Mouse (Mus musculus): Measurements from ENCODE around the gene Ccdc149. TPM values are rescaled to one million over a fixed set of nuclear protein-coding genes. Genes with fewer than 3 reads are reported as not detected.

Gene Ccdc149
- polyA plus RNA-seq, 1 experiment: 11.3 TPM

GRCm38 (mm10) chr5:52355612-52356011 is 115.7 kb downstream of the Ccdc149 start:
- DNase-seq (ENCODE audit: low read depth): no peak
- no peak for TF ChIP-seq POLR2A (IDR thresholded peaks at IDR 0.05; ENCODE audit: borderline replicate concordance, extremely low read depth, insufficient read depth, insufficient read length, poor library complexity, severe bottlenecking)
- no peak for TF ChIP-seq CTCF (IDR thresholded peaks at IDR 0.05; ENCODE audit: borderline replicate concordance, extremely low read depth, insufficient read depth, insufficient read length)

DNA sequence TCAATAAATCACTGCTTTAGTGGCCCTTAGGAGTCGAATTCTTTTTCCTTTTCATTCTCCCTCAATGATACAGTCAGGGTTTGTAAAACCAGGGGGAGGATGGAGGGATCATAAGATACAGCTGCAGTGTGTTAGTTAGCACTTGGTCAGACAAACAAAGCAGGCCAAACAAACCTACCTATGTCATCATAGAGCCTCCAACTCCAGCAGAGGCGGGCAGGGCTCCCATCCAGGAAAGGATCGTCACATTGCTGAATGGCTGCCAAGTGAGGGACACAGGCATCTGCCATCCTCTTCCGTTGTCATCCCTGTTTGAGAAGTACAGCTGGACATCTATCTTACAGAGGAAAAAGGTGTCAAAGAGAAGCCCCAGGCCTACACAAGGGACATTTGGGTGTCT is 116.9 kb downstream of the Ccdc149 start:
- no peak for TF ChIP-seq CTCF (IDR thresholded peaks at IDR 0.05; ENCODE audit: borderline replicate concordance, extremely low read depth, insufficient read depth, insufficient read length)
- no peak for TF ChIP-seq POLR2A (IDR thresholded peaks at IDR 0.05; ENCODE audit: borderline replicate concordance, extremely low read depth, insufficient read depth, insufficient read length, poor library complexity, severe bottlenecking)
- DNase-seq (ENCODE audit: low read depth): no peak

DNA sequence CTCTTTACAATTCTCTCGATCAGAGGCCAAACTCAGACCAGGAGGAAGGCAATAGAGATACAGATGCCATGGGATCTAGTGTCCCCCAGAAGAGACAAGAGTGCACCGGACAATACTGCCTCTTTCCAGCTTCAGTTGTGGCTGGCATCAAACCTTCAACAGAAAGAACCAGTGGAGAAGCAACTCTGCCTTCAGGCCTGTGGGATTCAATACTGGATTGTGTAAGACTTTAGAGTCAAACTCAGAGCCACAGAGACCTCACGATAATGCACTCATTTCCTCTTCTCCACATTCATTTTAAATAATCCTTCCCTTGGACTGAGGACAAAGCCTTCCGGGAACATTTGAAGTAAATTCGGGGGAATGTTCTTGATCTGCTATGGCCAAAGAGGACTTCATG is 118.6 kb downstream of the Ccdc149 start:
- TF ChIP-seq POLR2A (IDR thresholded peaks at IDR 0.05; ENCODE audit: borderline replicate concordance, extremely low read depth, insufficient read depth, insufficient read length, poor library complexity, severe bottlenecking) (no peak), CTCF (IDR thresholded peaks at IDR 0.05; ENCODE audit: borderline replicate concordance, extremely low read depth, insufficient read depth, insufficient read length) (no peak)
- no peak for DNase-seq (ENCODE audit: low read depth)

GRCm38 (mm10) chr5:52351561-52351960 is 119.8 kb downstream of the Ccdc149 start:
- TF ChIP-seq POLR2A (IDR thresholded peaks at IDR 0.05; ENCODE audit: borderline replicate concordance, extremely low read depth, insufficient read depth, insufficient read length, poor library complexity, severe bottlenecking): no peak
- TF ChIP-seq CTCF (IDR thresholded peaks at IDR 0.05; ENCODE audit: borderline replicate concordance, extremely low read depth, insufficient read depth, insufficient read length): no peak
- no peak for DNase-seq (ENCODE audit: low read depth)

DNA sequence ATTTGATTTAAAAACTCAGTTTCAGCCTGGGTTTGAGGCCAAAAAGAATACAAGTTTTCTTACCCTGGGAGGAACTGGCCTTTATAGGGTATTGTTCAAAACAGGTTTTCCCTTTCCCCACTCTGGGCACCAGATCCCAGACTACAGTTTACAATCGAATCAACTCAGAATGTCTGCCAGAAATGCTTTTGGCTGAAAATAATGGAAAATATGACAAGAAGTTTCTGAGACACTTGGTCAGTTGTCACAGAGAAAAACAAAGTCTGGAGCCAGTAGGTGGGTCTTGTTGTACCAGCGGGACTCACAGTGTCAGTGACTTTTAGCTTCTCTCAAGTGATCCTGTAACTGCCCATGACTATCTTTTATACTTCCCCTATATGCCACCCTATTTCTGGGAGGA is 120.9 kb downstream of the Ccdc149 start:
- no peak for DNase-seq (ENCODE audit: low read depth)
- TF ChIP-seq CTCF (IDR thresholded peaks at IDR 0.05; ENCODE audit: borderline replicate concordance, extremely low read depth, insufficient read depth, insufficient read length): no peak

- TF ChIP-seq POLR2A (IDR thresholded peaks at IDR 0.05; ENCODE audit: borderline replicate concordance, extremely low read depth, insufficient read depth, insufficient read length, poor library complexity, severe bottlenecking) (no peak), CTCF (IDR thresholded peaks at IDR 0.05; ENCODE audit: borderline replicate concordance, extremely low read depth, insufficient read depth, insufficient read length) (no peak)
- DNase-seq (ENCODE audit: low read depth): no peak
These were observed 124.4 kb downstream of the Ccdc149 start for GRCm38 (mm10) chr5:52346890-52347289.

DNA sequence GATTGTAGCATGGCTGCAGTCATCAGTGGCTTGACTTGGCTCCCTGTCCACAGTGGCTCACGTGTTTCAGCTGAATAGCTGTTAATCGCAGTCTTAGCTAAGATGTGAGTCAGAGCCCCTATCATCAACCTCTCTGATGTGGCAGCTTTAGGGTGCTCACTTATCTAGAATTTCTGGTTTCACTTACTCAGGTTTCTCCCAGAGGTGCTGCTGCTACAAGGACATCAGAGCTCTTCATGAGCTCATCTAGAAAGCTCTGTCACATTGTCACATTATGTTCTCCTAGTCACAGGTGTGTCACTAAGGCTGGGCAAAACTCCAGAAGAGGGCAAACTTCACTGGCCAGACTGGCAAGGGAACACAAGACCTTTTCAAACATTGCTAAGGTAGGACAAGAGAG is 132.2 kb downstream of the Ccdc149 start:
- DNase-seq (ENCODE audit: low read depth): no peak

DNA sequence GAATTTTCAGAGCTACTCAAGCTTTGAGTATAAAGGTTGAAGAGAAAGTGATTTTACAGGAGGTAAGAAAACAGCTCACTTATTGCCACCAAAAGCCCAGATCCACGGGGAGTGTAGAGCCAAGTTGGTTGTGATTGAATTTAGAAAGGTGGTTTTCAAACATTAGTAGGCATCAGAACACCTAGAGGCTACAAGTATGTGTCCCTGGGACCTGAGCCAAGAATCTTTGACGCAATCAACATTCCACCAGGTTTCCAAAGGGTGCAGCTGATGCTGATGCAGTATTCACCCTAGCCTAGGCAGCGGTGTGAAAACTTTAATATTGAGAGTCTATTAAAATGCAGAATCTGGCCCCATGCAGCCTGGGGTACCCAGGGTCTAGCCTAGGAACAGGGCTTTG is 135.7 kb downstream of the Ccdc149 start:
- no peak for DNase-seq (ENCODE audit: low read depth)
- TF ChIP-seq CTCF (IDR thresholded peaks at IDR 0.05; ENCODE audit: borderline replicate concordance, extremely low read depth, insufficient read depth, insufficient read length) (no peak), POLR2A (IDR thresholded peaks at IDR 0.05; ENCODE audit: borderline replicate concordance, extremely low read depth, insufficient read depth, insufficient read length, poor library complexity, severe bottlenecking) (no peak)

More for the DNA sequence above, 132.2 kb downstream of the Ccdc149 start:
- TF ChIP-seq POLR2A (IDR thresholded peaks at IDR 0.05; ENCODE audit: borderline replicate concordance, extremely low read depth, insufficient read depth, insufficient read length, poor library complexity, severe bottlenecking) (no peak), CTCF (IDR thresholded peaks at IDR 0.05; ENCODE audit: borderline replicate concordance, extremely low read depth, insufficient read depth, insufficient read length) (no peak)

GRCm38 (mm10) chr5:52332120-52332519 is 139.2 kb downstream of the Ccdc149 start:
- peak; percentile 61 for DNase-seq (ENCODE audit: low read depth)
- TF ChIP-seq POLR2A (IDR thresholded peaks at IDR 0.05; ENCODE audit: borderline replicate concordance, extremely low read depth, insufficient read depth, insufficient read length, poor library complexity, severe bottlenecking): no peak
- no peak for TF ChIP-seq CTCF (IDR thresholded peaks at IDR 0.05; ENCODE audit: borderline replicate concordance, extremely low read depth, insufficient read depth, insufficient read length)

Other genes starting within 250 kb of the Ccdc149 start
- gene Sod3, start 107.7 kb downstream of the Ccdc149 start, polyA plus RNA-seq (2012; rRNA removed): 0.76 and 1.3 TPM in 2 replicates
- gene Lgi2, start 94.9 kb upstream of the Ccdc149 start, polyA plus RNA-seq (2012; rRNA removed): 3.1 and 8.3 TPM in 2 replicates
- gene Sepsecs, start 198.2 kb upstream of the Ccdc149 start, polyA plus RNA-seq (2012; rRNA removed): 10.5 and 11.1 TPM in 2 replicates